Mouse (Mus musculus): ENCODE results near the gene Rbfox3. TPM values are rescaled to one million over a fixed set of nuclear protein-coding genes. Genes with fewer than 3 reads are reported as not detected.
"Not testable (repeated sequence)": the region's sequence is repeated elsewhere in the genome, so short reads cannot be mapped to it uniquely, and the experiment has no call there.

Gene Rbfox3
- polyA plus RNA-seq, 1 experiment from 2014 or later: 0.09 TPM

DNA sequence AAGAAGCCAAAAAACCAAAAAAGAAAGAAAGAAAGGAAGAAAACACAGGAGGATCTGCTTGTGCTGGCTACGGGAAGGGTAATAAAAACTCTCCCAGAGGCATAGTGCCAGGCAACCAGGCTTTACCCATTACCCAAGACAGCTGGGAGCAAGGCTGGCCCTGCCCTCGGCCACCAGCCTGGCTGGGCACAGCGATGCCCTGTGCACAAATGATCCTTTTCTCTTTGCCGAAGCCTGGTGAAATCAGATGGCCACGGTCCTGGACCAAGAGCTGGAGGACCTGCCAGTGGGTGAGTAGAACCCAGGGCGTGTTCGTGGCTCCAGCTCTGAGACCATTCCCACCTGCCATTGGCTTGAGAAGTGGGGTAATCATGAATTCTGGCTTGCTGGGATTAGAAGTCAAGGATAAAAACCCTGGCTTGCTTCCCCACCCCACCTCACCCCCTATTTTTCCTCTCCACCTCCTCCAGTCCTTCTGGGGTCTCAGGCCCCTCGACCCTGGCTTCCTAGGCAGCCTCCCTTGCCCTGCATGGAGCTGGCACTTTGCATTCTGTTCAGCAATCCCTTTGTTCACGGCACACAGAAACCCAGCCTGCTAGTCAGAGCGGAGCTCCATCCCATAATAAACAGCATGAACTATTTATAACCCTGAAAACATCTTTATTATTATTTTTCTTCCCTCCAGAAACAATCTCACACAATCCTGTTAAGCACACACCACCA, 118.3 kb downstream of the Rbfox3 start:
- H3K9me3 ChIP-seq (replicated peaks; ENCODE audit: control insufficient read depth, low read length): 0 out of 2 replicates have a peak, but pooled peaks cover under 1% of the 10 kb centered on the region
- H3K9ac ChIP-seq (ENCODE audit: low read length): no peak overlapping the region
- H3K27me3 ChIP-seq (ENCODE audit: control insufficient read depth, insufficient read depth, low read length): no peaks in the 10 kb centered on the region
- H3K36me3 ChIP-seq (ENCODE audit: control insufficient read depth, insufficient read depth): no peaks in the 10 kb centered on the region
- H3K4me2 ChIP-seq (ENCODE audit: low read depth, low read length): no peak overlapping the region
- H3K4me1 ChIP-seq (ENCODE audit: control insufficient read depth, insufficient read depth, low read length): peaks cover 11% of the 10 kb centered on the region
- ATAC-seq (replicated peaks; ENCODE audit: extremely low read depth, insufficient read depth, low FRiP score): no peak
- 74% methylated on average over 10 of the region's 10 CpGs for WGBS
- no peak overlapping the region for H3K27ac ChIP-seq (ENCODE audit: low read length)
- H3K4me3 ChIP-seq (ENCODE audit: low read length): no peak overlapping the region

DNA sequence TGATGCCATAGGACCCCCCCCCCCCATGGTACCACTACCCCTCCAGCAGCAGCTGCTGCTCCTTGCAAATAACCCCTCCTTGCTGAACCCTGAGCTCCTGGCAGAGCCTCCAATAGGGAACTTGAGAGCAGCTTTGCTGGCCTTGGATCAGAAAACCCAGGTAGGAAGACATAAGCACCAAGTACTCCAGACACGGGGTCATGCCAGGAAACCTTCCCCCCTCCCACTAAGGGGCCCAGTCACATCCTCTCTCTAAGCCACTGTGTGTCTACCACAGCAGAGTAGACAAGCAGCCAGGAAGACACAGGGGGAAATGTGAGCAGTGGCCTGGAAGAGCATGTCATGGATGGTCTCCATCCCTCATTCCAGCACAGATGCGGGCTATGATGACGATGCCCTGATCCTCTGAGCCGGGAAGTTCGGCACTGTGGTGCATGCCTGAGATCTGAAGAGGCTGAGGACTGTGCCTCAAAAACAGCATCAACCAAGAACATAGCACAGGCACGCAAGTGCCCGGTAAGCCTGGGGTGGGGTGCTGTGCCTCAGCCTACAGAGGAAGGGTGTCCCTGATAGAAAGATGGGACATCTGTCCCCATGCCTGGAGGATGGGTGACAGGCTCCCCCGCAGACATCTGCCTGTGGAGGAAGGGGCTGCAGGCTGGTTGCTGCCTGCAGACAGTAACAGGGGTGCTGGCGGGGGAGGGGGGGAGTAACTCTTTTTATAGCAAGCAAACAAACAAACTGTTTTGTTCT, 119.1 kb downstream of the Rbfox3 start:
- Histone ChIP-seq H3K27me3 (ENCODE audit: control insufficient read depth, insufficient read depth, low read length) (no peaks in the 10 kb centered on the region), H3K36me3 (ENCODE audit: control insufficient read depth, insufficient read depth) (no peaks in the 10 kb centered on the region), H3K4me2 (ENCODE audit: low read depth, low read length) (no peak overlapping the region), H3K27ac (ENCODE audit: low read length) (no peak overlapping the region), H3K4me1 (ENCODE audit: control insufficient read depth, insufficient read depth, low read length) (peaks cover 11% of the 10 kb centered on the region), H3K9ac (ENCODE audit: low read length) (no peak overlapping the region), H3K9me3 (replicated peaks; ENCODE audit: control insufficient read depth, low read length) (0 out of 2 replicates have a peak, but pooled peaks cover 6% of the 10 kb centered on the region), H3K4me3 (ENCODE audit: low read length) (no peak overlapping the region)
- 71% methylated on average over 9 of the region's 9 CpGs for WGBS
- no peak for ATAC-seq (replicated peaks; ENCODE audit: extremely low read depth, insufficient read depth, low FRiP score)

DNA sequence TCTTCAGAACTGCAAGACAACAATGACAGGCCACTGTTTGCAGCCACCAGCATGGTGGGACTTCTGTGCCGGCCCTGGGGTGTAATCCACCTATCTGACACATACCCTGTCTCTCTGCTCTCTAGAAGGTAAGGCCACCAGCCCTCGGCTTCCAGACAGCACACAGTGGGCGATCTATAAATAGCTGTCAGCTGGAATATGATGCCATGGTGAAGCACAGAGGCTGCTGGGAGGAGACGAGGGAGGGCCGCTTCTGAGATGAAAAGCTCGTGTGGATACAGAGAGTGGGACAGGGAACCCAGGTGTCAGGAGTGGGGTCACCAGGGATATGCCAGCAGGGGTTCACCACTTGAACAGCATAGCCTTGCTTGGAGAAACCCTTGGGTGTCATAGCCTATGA, 120.0 kb downstream of the Rbfox3 start:
- Histone ChIP-seq H3K4me1 (ENCODE audit: control insufficient read depth, insufficient read depth, low read length) (peaks cover 11% of the 10 kb centered on the region), H3K4me2 (ENCODE audit: low read depth, low read length) (peak overlapping the region; percentile 20; the same call in 1 of the 2 replicates), H3K27me3 (ENCODE audit: control insufficient read depth, insufficient read depth, low read length) (no peaks in the 10 kb centered on the region), H3K36me3 (ENCODE audit: control insufficient read depth, insufficient read depth) (no peaks in the 10 kb centered on the region), H3K9ac (ENCODE audit: low read length) (peak overlapping the region; percentile 59), H3K27ac (ENCODE audit: low read length) (peak overlapping the region; percentile 46; the same call in 1 of the 2 replicates), H3K9me3 (replicated peaks; ENCODE audit: control insufficient read depth, low read length) (0 out of 2 replicates have a peak, but pooled peaks cover 6% of the 10 kb centered on the region), H3K4me3 (ENCODE audit: low read length) (no peak overlapping the region)
- 35% methylated on average over 6 of the region's 6 CpGs for WGBS
- ATAC-seq (replicated peaks; ENCODE audit: extremely low read depth, insufficient read depth, low FRiP score): peak; percentile 76

DNA sequence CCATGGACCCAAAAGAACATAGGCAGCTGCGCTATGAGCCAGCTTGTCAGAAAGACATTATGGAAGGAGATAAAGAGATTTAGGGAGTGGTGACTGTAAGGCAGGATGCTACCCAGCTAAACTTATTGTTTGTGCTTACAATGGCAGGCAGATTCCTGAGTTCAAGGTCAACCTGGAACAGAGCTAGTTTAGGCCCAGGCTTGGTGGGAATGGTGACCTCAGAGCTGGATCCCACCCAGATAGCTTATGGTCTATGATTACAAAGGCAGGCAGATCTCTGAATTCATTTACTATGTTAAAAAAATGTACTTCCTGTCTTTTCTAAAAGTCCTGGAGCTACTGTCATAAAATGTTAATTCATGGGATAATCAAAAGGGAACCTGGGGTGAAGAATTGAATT, 123.3 kb downstream of the Rbfox3 start:
- WGBS: 90% methylated on average over 1 of the region's 1 CpGs
- no peaks in the 10 kb centered on the region for H3K27me3 ChIP-seq (ENCODE audit: control insufficient read depth, insufficient read depth, low read length)

DNA sequence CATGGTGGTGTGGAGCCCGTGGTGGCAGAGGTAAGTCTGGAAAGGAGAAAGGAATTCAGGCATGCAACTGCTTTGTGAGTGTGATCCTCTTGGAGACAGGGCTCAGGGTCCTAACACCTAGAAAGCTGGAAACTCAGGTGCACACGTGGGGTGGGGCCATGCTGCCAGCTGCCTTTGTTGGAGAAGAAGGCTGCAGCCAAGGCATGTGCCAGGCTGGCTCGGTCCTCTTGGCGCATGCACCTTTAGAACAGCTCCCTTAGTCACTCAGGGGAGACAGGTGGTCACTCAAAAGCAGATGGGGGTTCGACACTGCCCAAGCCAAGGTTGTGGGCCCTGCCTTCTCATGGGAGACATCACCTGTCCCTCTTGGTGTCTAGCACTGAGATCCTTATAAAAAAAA, 128.7 kb downstream of the Rbfox3 start:
- Histone ChIP-seq H3K27ac (ENCODE audit: low read length) (no peak overlapping the region), H3K4me3 (ENCODE audit: low read length) (no peak overlapping the region), H3K36me3 (ENCODE audit: control insufficient read depth, insufficient read depth) (no peaks in the 10 kb centered on the region), H3K9me3 (replicated peaks; ENCODE audit: control insufficient read depth, low read length) (0 out of 2 replicates have a peak, but pooled peaks cover 1% of the 10 kb centered on the region), H3K4me1 (ENCODE audit: control insufficient read depth, insufficient read depth, low read length) (no peaks in the 10 kb centered on the region), H3K9ac (ENCODE audit: low read length) (no peak overlapping the region), H3K4me2 (ENCODE audit: low read depth, low read length) (no peak overlapping the region), H3K27me3 (ENCODE audit: control insufficient read depth, insufficient read depth, low read length) (no peaks in the 10 kb centered on the region)
- WGBS: 79% methylated on average over 5 of the region's 5 CpGs
- ATAC-seq (replicated peaks; ENCODE audit: extremely low read depth, insufficient read depth, low FRiP score): no peak

More for the DNA sequence above, 123.3 kb downstream of the Rbfox3 start:
- peaks cover 11% of the 10 kb centered on the region for H3K4me1 ChIP-seq (ENCODE audit: control insufficient read depth, insufficient read depth, low read length)
- H3K4me3 ChIP-seq (ENCODE audit: low read length): no peak overlapping the region
- H3K36me3 ChIP-seq (ENCODE audit: control insufficient read depth, insufficient read depth): no peaks in the 10 kb centered on the region
- no peak overlapping the region for H3K9ac ChIP-seq (ENCODE audit: low read length)
- 0 out of 2 replicates have a peak, but pooled peaks cover 6% of the 10 kb centered on the region for H3K9me3 ChIP-seq (replicated peaks; ENCODE audit: control insufficient read depth, low read length)
- H3K27ac ChIP-seq (ENCODE audit: low read length): no peak overlapping the region
- no peak for ATAC-seq (replicated peaks; ENCODE audit: extremely low read depth, insufficient read depth, low FRiP score)
- no peak overlapping the region for H3K4me2 ChIP-seq (ENCODE audit: low read depth, low read length)

DNA sequence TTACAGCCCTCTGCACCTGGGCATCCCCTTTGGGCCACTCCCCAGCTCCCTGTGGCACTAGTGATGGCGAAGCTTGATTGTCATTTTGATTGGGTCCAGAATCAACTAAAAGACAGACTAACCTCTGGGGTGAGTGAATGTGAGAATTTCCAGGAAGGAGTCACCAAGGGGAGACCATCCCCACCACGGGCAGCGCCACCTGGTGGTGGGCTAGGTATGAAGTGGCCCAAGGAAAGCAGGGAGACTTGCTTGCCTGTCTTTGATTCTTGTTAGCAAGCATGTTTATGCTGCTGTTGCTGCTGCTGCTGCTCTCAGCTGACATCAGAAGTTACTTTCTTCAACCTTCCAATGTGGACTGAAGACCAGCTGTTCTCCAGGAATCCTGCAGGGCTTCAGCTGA, 135.6 kb downstream of the Rbfox3 start:
- H3K27me3 ChIP-seq (ENCODE audit: control insufficient read depth, insufficient read depth, low read length): no peaks in the 10 kb centered on the region
- WGBS: 20% methylated on average over 3 of the region's 3 CpGs
- no peak for ATAC-seq (replicated peaks; ENCODE audit: extremely low read depth, insufficient read depth, low FRiP score)
- H3K36me3 ChIP-seq (ENCODE audit: control insufficient read depth, insufficient read depth): no peaks in the 10 kb centered on the region
- no peak overlapping the region for H3K4me2 ChIP-seq (ENCODE audit: low read depth, low read length)
- no peak overlapping the region for H3K4me3 ChIP-seq (ENCODE audit: low read length)
- no peaks in the 10 kb centered on the region for H3K4me1 ChIP-seq (ENCODE audit: control insufficient read depth, insufficient read depth, low read length)
- H3K27ac ChIP-seq (ENCODE audit: low read length): no peak overlapping the region
- no peaks in the 10 kb centered on the region for H3K9me3 ChIP-seq (replicated peaks; ENCODE audit: control insufficient read depth, low read length)
- no peak overlapping the region for H3K9ac ChIP-seq (ENCODE audit: low read length)

DNA sequence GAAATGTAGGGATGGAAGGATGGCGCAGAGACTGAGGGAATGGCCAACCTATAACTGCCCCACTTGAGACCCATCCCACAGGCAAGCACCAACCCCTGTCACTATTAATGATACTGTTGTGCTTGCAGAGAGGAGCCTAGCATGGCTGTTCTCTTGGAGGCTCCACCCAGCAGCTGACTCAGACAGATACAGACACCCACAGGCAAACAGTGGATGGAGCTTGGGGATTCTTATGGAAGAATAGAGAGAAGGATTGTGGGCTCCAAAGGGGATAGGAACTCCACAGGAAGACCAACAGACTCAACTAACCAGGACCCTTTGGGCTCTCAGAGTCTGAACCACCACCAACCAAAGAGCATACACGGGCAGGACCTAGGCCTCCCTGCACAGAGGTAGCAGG, 136.6 kb downstream of the Rbfox3 start:
- H3K4me1 ChIP-seq (ENCODE audit: control insufficient read depth, insufficient read depth, low read length); H3K4me3 ChIP-seq (ENCODE audit: low read length); H3K4me2 ChIP-seq (ENCODE audit: low read depth, low read length); H3K9me3 ChIP-seq (replicated peaks; ENCODE audit: control insufficient read depth, low read length); ATAC-seq (replicated peaks; ENCODE audit: extremely low read depth, insufficient read depth, low FRiP score); H3K27me3 ChIP-seq (ENCODE audit: control insufficient read depth, insufficient read depth, low read length); H3K9ac ChIP-seq (ENCODE audit: low read length); H3K36me3 ChIP-seq (ENCODE audit: control insufficient read depth, insufficient read depth); H3K27ac ChIP-seq (ENCODE audit: low read length): not testable (repeated sequence)
- 68% methylated on average over 2 of the region's 2 CpGs for WGBS

DNA sequence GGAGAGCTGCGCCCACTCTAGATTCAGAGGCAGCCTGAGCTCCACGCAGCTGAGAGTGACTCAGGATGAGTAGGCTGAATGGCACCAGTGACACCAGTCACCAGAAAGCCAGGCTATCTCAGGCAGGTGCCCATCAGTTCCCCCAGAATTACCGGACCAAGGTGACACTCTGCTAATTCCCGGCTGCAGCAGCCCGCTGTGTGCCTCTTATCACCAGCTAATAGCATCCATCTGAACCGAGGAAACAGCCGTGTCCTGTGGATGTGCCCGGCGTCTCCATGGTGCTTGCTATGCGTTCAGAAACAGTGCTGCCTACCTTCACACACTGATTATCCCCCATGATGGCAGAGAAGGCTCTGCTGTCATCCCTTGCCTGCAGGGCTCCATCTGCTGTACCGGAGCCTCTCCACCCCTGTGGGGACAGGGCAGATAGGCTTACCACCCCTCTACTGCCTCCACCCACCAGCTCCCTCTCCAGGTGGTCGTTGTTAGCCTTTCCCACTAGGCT, 138.3 kb downstream of the Rbfox3 start:
- H3K27me3 ChIP-seq (ENCODE audit: control insufficient read depth, insufficient read depth, low read length): no peaks in the 10 kb centered on the region
- no peaks in the 10 kb centered on the region for H3K4me1 ChIP-seq (ENCODE audit: control insufficient read depth, insufficient read depth, low read length)
- no peak for ATAC-seq (replicated peaks; ENCODE audit: extremely low read depth, insufficient read depth, low FRiP score)
- no peak overlapping the region for H3K4me2 ChIP-seq (ENCODE audit: low read depth, low read length)
- WGBS: 40% methylated on average over 12 of the region's 12 CpGs
- no peaks in the 10 kb centered on the region for H3K9me3 ChIP-seq (replicated peaks; ENCODE audit: control insufficient read depth, low read length)
- no peak overlapping the region for H3K4me3 ChIP-seq (ENCODE audit: low read length)
- no peak overlapping the region for H3K27ac ChIP-seq (ENCODE audit: low read length)
- H3K36me3 ChIP-seq (ENCODE audit: control insufficient read depth, insufficient read depth): no peaks in the 10 kb centered on the region
- no peak overlapping the region for H3K9ac ChIP-seq (ENCODE audit: low read length)

DNA sequence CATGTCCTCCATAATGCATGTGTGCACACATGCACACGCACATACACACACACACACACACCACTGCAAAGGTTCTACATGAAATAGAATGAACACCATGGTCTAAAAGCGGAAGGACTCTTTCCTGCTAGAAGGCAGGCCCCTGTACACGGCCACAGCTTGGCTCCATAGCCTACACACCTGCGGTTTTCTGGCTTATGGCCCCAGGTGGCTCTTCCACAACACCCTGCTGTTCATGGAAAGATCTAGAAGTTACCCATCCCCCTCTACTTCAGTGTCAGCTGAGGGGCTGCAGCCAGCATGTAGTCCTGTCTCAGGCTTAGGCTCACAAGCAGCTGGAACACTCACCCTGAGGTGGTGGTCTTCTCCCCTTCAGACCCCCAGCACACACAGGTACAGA, 140.0 kb downstream of the Rbfox3 start:
- no peak overlapping the region for H3K27ac ChIP-seq (ENCODE audit: low read length)
- H3K4me1 ChIP-seq (ENCODE audit: control insufficient read depth, insufficient read depth, low read length): no peaks in the 10 kb centered on the region
- 79% methylated on average over 4 of the region's 4 CpGs for WGBS
- no peak for ATAC-seq (replicated peaks; ENCODE audit: extremely low read depth, insufficient read depth, low FRiP score)
- H3K4me3 ChIP-seq (ENCODE audit: low read length): no peak overlapping the region
- H3K27me3 ChIP-seq (ENCODE audit: control insufficient read depth, insufficient read depth, low read length): no peaks in the 10 kb centered on the region
- no peak overlapping the region for H3K4me2 ChIP-seq (ENCODE audit: low read depth, low read length)
- H3K9me3 ChIP-seq (replicated peaks; ENCODE audit: control insufficient read depth, low read length): no peaks in the 10 kb centered on the region
- H3K9ac ChIP-seq (ENCODE audit: low read length): no peak overlapping the region
- H3K36me3 ChIP-seq (ENCODE audit: control insufficient read depth, insufficient read depth): no peaks in the 10 kb centered on the region

Measured in heart, embryonic 16.5 days (tissue).